Mouse (Mus musculus) skeletal muscle tissue, adult 2 months (tissue): ENCODE measurements around the gene Slco6c1.

Experiments
- DNase-seq: peaks from one replicate; pipeline ENCODE4 v3.0.0-alpha.2; 2012; ENCODE audit warnings: low read depth, low spot score

The Slco6c1 gene

DNA sequence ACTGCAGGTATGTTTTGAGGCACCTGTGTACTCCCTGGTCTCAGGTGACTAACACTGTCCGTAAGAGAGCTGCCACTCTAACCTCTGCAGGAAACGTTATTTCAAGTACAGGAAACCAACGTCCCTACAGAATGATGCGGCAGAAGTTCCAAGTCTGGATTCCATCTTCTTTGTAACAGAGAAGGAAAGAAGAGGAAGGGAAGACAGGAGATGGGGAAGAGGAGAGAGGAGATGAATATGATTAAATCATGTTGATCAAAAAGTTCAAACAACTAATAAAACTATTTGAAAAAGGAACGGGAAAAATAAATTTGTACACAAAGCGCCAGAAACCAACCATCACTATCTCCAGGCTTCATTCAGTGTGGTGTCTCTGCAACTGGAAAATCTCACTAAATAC lies at the start of gene Slco6c1:
Gene Slco6c1 (minus strand): TSS at position 101 of the 400 bp plus-strand sequence.
- no peak for DNase-seq

GRCm38 (mm10) chr1:97038982-97039381 lies 89.1 kb downstream of the Slco6c1 start:
- no peak for DNase-seq

DNA sequence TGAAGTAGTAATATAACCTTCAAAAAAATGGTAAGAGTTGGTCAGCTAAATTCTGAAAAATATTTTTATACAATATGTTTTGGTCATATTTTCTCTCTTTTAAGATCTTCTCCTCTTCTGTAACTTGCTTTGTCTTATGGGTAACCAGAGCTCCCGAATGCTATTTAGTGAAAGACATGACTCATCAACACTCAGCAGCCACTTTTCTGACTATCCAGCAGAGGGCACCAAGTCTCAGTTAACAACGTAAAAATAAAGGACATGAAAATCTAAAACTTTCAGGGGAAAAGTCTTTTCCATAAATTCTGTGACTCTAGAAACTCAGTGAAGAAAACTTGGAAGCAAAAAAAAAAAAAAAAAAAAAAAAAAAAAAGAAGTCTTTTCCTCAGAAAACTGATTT lies 89.6 kb downstream of the Slco6c1 start:
- DNase-seq = no peak

DNA sequence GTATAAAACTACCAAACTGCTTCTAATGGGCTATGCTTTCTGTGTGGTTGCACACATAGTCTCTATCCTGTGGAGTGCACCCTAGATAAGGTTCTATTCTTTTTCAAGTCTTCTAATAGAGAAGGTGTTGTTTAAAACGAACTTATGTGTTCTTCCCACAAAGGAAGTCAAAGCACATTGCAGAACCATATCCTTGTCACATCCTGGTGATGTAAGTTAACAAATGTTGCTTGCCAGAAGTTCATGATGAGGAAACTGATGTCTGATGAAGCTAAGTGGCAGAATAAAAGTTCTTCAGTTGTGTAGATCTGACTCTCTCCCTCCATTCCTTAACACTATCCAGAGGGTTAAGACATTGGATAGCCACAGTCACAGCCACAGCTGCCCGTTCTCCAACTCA lies 90.1 kb downstream of the Slco6c1 start:
- DNase-seq = no peak

- DNase-seq = no peak
Observed at GRCm38 (mm10) chr1:97021388-97021787, 106.7 kb downstream of the Slco6c1 start.

- no peak for DNase-seq
Observed at GRCm38 (mm10) chr1:97019404-97019803, 108.7 kb downstream of the Slco6c1 start.

DNA sequence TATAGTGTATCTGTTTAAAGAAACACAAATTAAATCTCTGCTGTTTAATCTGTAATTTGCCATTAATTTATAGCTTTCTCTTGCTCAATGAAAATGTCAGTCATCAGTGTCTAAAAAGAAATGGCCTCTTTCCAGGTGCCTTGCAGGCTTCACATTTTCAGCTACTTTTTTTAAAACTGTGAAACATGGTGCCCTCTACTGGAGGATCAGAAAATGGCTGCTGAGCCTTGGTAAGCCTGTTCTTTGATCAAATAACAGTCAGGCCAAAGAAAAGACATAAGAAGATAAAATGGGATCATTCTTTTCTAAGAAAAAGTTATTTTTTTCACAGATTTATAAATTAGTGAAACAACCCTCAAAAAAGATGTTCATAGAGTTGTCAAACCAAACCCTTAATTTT lies 109.1 kb downstream of the Slco6c1 start:
- no peak for DNase-seq
